Mouse (Mus musculus): ENCODE measurements around the gene Slc22a1.
"Not testable (repeated sequence)": the region's sequence is repeated elsewhere in the genome, so short reads cannot be mapped to it uniquely, and the experiment has no call there.

Gene Slc22a1

DNA sequence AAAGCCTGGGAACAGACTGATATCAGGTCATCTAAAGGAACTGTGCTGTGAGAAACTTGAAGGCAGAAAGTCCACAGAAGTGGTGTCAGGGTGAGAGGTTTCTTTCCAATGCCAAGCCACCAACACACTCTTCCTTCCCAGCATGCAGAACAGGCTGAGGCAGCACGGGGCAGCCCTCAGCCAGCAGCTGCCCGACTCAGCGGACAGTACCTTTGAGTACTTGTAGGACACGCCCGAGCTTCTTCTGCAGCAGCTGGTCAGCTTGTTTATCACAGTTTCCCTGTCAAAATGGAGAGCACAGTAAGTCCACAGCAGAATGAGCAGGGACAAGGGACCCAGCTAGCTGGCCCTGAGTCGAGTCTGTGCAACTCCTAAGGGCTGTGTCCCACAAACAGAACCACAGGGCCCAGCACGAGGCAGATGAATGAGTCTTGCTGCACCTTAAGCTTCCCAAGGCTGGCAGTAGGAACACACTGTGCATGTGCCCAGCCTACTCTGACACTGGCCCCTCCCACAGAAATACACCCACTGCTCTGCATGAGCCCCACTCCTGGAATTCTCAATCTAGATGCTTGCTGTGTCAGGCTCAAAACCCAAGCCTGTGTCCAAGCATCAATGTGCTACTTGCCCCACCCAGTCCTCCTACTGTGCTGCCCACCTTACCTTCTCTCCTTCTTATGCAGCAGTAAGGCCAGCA lies 9.4 kb upstream of the Slc22a1 start:
- DNase-seq (ENCODE audit: low spot score in 2 of 2): no peak

DNA sequence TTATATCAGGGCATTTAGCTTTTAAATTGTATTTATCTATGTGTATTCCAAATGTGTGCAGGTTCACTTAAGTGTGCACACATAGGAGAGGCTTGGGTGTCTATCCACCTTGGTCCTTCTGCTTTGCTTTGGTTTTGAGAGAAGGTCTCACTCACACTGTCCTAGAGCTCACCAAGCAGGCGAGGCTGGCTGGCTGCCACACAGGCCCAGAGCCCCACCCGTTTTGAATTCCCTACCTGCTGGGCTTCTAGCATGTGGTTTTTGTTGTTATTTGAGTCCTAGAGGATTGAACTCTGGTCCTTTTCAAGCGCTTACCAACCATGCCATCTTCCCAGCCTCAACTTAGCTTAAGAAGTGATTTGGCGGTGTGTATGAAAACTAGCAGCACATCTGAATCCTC lies 8.8 kb upstream of the Slc22a1 start:
- no peak for DNase-seq (ENCODE audit: low spot score in 2 of 2)

DNA sequence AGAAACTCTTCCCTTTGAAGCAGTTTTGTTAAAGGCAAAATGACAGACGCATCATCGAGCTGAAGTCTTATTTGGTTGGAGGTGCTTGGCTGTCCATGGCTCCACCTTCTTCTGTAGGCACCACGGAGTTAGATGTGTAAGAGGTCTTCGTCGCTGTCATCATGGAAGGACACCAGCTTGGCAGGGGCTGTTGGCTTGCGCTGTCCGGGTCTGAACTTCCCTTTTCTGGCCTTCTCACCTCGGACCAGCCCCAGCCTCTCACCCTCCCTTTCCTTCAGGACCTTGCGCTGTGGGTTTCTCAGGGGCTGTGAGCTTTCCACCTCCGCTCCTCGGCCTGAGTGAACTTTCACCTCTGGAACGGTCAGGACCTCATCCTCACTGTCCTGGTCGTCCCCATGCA lies 8.0 kb upstream of the Slc22a1 start:
- no peak for DNase-seq (ENCODE audit: low spot score in 2 of 2)

DNA sequence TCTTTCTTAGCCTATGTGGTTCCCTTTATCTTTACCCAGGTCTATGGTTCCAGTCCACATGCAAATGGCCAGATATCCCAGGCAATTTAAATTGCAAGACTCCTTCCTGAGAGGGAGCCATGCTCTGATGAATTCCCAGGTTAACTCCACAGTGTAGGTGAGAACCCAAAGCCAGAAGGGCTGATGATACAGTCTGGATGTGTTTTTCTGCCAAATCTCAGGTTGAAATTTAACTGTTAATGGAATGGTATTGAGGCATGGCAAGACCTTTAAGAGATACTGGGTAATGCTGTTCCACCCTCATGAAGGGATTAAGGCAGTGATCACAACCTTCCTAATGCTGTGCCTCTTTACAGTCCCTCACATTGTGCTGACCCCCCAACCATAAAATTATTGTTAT lies 2.6 kb upstream of the Slc22a1 start:
- DNase-seq (ENCODE audit: low spot score in 2 of 2): no peak

DNA sequence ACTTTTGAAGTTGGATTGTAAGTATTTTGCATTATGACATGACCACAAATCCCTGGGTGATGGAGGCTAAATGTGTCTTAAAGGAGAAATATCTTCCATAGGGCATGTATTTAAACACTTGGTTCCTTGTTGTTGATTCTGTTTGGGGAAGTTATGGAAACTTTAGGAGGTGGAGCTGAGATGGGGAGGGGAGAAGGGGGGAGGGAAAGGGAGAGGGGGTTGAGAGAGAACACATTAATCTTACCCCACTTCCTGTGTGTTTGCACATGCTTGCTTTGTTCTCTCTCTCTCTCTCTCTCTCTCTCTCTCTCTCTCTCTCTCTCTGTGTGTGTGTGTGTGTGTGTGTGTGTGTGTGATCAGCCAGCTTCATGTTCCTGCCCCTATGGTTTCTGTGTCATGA lies 1.5 kb upstream of the Slc22a1 start:
- no peak for DNase-seq (ENCODE audit: low spot score in 2 of 2)

DNA sequence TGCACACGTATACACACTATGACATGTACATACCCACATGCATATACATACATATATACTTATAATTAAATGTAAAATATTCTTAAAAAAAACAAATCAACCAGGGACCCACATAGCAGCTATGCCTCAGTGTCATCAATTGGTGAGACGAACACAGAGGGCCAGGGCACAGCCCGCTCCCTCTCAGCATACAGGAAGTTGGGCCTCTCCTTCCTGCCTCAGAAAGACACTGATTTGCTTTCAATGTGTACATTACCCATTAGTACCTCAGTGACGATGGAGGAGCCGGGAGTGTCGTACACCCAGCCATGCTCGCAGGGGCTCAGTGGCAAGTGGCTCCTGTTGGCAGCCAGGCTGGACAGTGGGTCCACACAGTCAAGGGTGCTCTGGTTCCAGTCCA lies 649 bp downstream of the Slc22a1 start:
- not testable (repeated sequence) for DNase-seq (ENCODE audit: low spot score in 2 of 2)

DNA sequence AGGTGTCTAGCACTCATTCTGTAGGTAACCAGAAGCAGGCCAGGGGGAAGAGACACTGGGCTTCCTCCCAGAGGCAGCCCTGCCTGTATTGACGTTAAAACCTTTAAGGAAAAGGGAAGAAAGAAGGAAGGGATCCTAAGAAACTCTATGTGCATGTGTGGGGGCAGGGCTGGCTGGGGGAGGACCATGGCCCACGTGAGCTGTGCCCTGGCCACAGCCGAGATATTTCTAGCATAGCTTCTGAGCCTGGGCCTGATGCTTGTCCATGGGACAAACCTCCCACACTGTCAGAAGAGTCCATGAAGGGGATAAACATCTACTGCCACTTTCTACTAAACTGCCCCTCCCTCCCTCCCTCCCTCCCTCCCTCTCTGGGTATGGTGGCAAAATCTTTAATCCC lies 1.8 kb downstream of the Slc22a1 start:
- no peak for DNase-seq (ENCODE audit: low spot score in 2 of 2)

DNA sequence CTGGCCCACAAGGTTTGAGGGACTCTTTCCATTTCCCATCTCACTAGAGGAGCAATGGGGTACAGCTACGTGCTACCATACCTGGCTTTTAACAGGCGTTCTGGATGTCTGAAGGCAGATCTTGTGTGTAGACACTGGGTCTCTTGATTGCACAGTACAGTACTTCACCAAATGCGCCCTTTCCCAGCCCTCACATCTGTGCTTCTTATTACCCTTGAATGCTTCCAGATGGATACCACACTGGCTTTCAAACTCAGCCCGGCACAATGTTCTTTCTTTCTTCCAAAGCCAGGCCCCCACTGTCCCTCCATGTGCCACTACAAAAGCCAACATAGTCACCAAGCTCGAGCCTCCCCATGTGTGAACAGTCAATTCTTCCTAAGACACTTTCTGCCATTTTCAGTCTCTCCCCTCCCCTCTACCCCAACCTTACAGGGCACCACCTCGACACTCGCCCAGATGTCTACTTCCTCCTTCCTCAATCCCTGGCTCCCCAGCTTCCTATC lies 3.3 kb downstream of the Slc22a1 start:
- no peak for DNase-seq (ENCODE audit: low spot score in 2 of 2)

DNA sequence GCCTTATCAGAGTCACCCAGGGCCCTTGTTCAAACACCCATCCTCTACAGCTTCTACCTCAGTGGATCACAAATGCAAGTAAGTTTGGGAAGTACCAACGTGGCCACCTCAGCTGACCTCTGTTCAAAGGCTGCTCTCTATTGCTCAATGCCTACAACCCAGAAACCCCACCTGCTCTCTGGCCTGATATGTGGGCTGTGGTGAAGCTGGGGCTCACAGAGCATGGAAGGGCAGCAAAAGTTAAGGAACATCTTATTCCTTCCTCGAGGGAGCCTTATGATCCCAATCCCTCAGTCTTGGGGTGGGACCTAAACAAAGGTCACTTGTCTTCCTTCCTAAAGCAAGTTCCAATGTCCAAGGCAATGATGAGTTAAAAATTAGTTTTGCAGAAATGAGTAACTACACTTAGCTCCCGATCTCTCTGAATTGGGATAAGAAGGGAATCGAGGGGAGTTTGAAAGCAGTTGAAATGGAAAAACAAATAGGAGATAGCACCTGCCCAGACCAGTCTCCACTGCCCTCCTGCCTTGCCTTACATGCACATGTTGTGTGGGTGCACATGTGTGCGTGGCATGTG lies 4.5 kb downstream of the Slc22a1 start:
- DNase-seq (ENCODE audit: low spot score in 2 of 2): no peak

DNA sequence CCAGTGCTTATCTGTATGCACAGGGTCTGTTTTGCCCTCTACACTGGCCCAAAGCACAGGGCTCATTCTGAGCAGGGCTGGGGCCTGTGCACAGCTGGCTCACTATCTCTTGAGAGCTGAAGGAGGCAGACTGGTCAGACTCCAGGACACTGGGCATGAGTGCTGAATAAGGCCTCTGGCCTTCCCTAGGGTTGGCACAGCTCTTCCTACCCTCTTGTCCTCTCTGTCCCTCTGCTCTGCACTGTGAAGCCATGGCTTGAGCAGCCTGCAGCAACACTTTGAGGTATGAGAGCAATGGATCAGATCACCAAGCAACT lies 6.3 kb downstream of the Slc22a1 start:
- DNase-seq (ENCODE audit: low spot score in 2 of 2): no peak

DNA sequence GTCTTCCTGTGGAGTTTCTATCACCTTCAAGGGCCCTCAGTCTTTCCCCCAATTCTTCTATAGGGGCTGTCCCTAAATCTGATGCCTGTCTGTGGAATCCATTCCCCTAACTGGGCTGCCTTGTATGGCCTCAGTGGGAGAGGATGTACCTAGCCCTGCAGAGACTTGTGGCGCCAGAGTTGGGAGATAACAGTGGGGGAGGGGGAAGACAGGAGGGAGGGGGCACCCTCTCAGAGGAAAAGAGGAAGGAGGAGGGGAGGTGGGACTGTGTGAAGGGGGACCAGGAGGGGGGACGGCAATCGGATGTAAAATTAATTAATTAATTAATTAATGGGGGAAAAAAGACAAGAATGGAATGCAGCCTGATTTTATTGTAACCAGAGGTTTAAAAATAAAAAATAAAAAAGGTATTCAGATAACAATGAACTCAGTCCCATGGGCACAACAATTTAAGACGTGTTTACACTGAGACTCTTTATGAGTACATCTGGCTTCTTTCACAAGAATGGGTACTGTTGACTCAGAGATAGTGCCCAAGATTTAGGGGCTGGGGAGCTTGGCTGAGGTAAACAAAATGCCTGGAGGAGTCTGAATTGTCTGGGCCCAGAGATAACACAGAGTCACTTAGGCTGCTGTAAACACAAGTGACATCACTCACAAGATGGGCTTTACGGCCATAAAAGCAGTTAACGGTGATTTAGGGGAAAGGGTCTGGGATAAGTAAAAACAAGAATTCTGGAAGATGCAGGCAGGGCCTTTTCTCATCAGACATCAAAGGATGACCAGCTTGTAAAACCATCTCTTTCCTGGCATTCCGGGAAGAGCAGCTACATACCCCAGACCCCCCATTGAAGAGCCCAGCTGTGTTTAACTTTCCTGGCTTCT lies 6.9 kb downstream of the Slc22a1 start:
- DNase-seq (ENCODE audit: low spot score in 2 of 2): no peak

DNA sequence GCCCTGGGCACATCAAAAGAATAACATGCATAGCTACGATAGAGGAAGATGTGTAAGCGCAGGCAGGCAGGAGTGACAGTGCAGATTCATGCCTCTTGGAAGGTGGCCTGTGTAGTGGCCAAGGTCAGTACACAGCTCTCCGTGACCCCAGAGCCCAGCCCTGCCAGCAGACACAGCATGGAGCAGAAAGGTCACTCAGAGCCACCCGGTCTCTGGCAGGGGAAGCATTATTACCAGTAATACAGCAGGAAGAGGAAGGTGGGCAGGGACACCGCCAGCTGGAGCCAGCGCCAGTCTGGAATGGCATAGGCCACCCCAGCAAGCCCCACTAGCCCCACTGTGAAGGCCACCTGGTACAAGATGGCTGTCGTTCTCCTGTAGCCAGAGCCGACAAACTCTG lies 11.5 kb downstream of the Slc22a1 start:
- DNase-seq (ENCODE audit: low spot score in 2 of 2): no peak

DNA sequence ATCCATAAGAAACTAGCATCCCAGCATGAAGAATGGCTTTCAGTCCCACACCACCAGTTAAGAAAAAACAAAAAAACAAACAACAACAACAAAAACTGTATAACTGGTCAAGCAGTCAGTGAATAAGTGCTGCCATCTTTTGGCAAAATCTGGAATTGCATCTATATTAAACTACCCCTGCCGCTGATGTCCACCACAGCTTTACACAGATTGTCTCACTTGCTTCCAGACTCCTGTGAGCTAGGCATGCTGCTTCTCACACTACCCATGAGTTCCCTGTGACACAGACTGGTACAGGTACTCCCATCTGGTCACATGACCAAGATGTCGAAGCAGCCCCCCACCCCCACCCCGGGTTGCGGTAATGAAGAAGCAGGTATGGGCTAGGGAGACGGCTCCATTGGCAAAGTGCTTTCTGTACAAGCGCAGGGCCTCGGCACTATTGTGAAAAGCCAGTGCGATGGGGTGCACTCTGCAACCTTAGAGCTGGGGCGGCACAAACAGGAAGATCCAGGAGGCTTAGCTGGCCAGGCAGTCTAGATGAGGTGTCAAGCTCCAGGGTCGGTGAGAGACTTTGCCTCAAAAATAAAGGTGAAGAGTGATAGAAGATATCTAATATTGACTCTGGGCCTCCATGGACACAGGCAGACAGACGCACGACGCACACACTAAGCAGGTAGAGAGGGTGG lies 14.9 kb downstream of the Slc22a1 start:
- DNase-seq (ENCODE audit: low spot score in 2 of 2): no peak

DNA sequence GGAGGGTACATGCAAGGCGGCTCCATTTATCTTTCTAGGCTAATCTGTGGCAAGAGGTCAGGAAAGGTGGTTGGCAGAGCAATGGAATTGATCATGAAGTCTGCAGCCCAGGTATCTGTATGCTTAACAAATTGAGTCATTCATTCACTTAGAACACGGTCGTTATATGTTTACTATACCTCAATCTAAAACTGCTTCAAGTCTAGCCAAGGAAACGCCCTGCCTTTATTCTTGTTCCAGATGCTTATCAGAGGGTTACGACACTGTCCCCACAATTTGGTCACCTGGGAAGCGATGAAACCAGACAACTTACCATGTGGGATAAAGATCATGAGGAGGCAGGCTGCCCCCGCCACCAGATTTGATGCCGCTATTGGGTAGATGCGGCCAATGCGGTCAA lies 16.4 kb downstream of the Slc22a1 start:
- no peak for DNase-seq (ENCODE audit: low spot score in 2 of 2)

DNA sequence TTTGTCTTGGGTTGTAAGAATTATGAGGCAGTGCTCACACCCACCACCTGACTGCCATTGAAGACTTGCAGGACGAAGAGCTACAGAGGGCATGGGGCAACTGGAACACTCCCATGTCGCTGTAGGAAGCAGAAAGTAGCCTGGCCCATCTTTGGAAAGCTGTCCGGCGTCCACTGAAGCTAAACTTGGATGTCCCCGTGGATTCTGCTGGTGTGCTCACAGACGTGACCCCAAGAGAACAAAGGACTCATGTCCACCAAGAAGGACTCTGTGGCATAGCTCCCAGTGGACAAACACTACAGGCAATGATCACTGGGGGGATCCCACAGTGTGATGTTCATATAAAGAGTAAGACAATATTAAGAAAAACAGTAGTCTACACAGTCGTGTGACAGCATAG lies 16.8 kb downstream of the Slc22a1 start:
- no peak for DNase-seq (ENCODE audit: low spot score in 2 of 2)

DNA sequence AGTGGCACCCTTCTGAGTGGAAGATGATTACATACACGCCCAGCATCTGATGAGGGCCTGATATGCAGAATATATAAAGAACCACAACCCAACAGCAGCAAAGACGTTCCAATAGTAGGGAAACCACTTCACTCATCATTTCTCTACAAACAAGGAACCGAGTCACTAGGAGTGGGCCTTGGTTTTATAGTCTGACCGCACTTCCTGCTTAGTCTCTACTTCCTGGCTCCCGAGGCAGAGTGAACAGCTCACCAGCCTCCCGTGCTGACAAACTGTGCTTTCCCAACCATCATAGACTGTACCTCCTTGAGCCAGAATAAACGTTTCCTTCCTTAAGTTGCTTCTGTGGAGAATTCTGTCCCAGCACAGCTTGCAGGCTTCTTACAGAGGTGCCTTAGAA lies 19.8 kb downstream of the Slc22a1 start:
- no peak for DNase-seq (ENCODE audit: low spot score in 2 of 2)

DNA sequence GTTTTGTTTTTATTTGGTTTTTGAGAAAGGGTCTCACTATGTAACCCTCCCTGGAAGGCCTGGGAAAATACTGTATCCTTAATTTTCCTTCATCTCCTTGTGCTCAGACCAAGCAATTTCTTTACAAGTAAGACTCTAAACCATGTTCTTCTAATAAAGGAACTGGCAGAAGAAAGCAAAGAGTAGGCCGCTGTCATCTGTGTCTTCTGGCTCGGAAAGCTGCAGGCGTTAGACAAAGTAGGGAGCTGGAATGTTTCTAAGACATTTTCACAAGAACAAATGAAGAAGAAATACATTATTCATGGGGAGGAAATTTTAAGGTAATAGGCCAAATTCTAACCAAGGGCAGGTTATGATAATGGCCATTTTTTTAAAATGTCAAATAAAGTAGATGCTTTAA lies 21.6 kb downstream of the Slc22a1 start:
- DNase-seq (ENCODE audit: low spot score in 2 of 2): no peak

DNA sequence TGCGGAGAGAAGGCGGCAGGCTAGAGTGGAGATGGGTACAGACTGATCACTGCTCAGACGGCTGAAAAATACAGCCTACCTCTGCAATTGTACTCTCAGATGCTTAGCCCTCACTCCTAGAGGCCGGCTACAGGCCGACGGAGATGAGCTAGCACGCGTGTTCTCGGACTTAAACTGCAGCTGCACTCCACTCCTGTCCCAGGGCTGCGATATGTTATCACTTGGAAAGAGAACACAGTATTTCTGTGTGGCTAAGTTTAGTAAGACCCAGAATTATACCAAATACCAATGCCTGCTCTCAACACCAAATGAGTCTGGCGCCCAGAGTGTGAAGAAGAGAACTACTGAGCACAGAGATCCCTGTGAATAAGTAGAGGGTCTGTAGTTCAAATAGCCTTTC lies 23.0 kb downstream of the Slc22a1 start:
- DNase-seq (ENCODE audit: low spot score in 2 of 2): no peak

DNA sequence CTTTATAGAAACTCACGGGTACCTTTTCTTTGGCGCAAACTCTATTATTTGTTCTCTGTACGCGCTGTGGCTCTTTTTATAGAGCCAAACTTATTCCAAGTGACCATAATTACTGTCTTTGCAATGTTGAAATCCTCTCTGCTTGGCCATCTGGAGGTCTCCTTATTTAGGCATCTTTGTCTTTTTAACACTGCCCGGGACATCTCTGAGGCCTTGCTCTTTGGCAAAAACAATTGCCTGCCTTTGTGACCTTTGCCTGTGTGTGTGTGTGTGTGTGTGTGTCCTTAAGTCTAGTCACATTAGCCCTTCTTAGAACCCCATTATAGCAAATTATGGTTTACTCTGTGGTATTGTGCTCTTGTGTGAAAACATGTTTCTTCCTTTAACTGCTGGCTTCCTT lies 30.2 kb downstream of the Slc22a1 start:
- no peak for DNase-seq (ENCODE audit: low spot score in 2 of 2)

DNA sequence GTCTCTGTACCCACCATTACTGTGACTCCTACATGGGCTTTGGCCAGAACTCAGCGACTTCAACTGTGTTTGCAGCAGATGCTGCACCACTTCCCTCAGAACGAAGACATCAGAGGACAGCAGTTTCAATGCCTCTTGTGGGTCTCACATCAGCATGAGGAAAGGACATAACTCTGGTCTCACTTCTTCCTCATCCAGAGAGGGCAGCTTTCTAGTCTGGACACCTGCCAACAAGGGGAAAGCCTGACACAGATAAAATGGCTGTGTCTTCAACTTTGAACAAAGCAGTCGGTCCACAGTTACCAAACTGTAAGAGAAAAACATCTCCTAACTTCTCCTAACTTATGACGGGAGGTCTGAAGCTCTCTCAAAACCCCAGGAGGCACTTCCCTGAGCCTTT lies 34.5 kb downstream of the Slc22a1 start:
- DNase-seq (ENCODE audit: low spot score in 2 of 2): no peak

DNA sequence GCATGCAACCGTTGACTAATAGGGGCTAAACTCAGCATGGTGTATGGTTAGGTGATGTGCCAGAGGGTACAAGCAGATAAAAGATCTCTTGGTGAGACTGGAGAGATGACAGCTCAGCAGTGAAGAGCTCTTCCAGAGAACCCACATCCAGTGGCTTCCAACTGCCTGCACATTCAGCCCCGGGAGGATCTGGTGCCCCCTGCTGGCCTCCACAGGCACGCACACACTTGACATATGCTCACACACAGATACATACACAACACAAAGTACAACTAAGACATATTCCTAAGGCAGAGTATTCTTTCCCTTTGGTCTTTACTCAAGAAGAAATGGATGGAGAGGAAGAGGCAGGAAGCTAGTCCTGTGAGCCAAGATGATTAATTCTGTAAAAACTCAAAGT lies 36.0 kb downstream of the Slc22a1 start:
- no peak for DNase-seq (ENCODE audit: low spot score in 2 of 2)

DNA sequence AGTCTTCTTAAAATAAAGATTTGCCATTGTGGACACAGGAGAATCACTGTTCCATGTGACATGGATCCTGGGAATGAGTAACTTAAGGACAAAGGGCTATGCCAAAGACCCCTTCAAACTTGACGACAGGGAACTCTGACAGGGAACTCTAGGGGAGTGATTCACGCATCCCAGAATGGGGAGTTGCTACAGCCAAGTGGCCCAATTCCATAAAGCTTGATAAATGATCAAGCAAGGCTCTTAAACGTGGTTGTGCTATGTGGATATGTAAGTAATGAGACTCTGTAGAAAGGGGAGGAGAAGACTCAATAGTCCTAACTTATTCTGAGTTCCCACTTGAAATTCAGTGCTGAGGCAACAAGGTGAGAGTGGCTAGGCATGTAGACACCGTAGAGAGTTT lies 40.8 kb downstream of the Slc22a1 start:
- no peak for DNase-seq (ENCODE audit: low spot score in 2 of 2)

Measured in urinary bladder, adult 18-20 months (tissue).